In the genomic region with DNA sequence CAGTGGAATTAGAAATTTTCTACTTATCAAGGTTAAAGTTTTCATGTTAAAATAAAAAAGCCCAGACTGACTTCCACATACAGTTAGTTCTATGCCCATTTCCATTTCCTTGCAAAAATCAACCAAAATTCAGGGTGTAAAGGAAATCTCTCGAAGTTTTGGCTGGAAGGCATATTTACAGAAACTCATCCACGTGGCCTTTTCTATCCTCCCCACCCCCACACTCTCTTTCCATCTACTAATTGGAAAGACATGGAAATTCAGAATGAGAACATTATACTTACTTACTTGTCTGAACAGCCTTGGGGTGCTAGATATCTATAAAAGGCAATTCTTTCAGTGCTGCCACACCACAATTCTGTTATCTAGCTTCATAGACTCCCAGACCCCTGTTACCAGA, we compare ENCODE assay signal across 21 mouse cellular contexts.
DNase-seq lines count a peak whose midpoint lies in the region; ATAC-seq lines count a peak whose summit lies in the region.
"Had no signal": no experiment of that assay in that cellular context is flagged by ENCODE, and none has a peak within 500 bp of the region (broad histone marks: within the 10 kb centered on the region; RNA-seq: fewer than 3 reads in every experiment).

No protein-coding gene starts in this region.

- H3K9me3 ChIP-seq in embryonic facial prominence, embryonic 11.5 days (replicated peaks; ENCODE audit: control insufficient read depth, low read length), result no peaks in the 10 kb centered on the region
- H3K9me3 ChIP-seq in embryonic facial prominence, embryonic 10.5 days, result no peaks in the 10 kb centered on the region
- H3K9me3 ChIP-seq in heart, embryonic 13.5 days, result no peaks in the 10 kb centered on the region
- no peaks in the 10 kb centered on the region for H3K9me3 ChIP-seq in lung, embryonic 16.5 days (ENCODE audit: control insufficient read depth, low read length)
- H3K9me3 ChIP-seq: hindbrain, embryonic 15.5 days; intestine, embryonic 15.5 days had no signal

- H3K27me3 ChIP-seq in embryonic facial prominence, embryonic 11.5 days (ENCODE audit: control insufficient read depth, insufficient read depth, low read length), result no peaks in the 10 kb centered on the region
- no peaks in the 10 kb centered on the region for H3K27me3 ChIP-seq in embryonic facial prominence, embryonic 10.5 days (replicated peaks; ENCODE audit: low read depth, poor library complexity, severe bottlenecking)
- H3K27me3 ChIP-seq in heart, embryonic 13.5 days (replicated peaks), result no peaks in the 10 kb centered on the region
- H3K27me3 ChIP-seq in lung, embryonic 16.5 days (ENCODE audit: control insufficient read depth, insufficient read depth, low read depth, low read length), result no peaks in the 10 kb centered on the region
- H3K27me3 ChIP-seq: CH12.LX; hindbrain, embryonic 15.5 days; intestine, embryonic 15.5 days had no signal

- H3K9ac ChIP-seq in embryonic facial prominence, embryonic 11.5 days (replicated peaks; ENCODE audit: low read length), result no peak overlapping the region
- no peak overlapping the region for H3K9ac ChIP-seq in heart, embryonic 13.5 days
- H3K9ac ChIP-seq in lung, embryonic 16.5 days (ENCODE audit: low read length), result peak overlapping the region; percentile 23; the same call in 1 of the 2 replicates
- H3K9ac ChIP-seq: forebrain, postnatal 0 days; hindbrain, embryonic 15.5 days; intestine, embryonic 15.5 days; liver, embryonic 14.5 days had no signal

- no peak overlapping the region for H3K4me2 ChIP-seq in embryonic facial prominence, embryonic 11.5 days (ENCODE audit: low read depth, low read length)
- H3K4me2 ChIP-seq in heart, embryonic 13.5 days, result no peak overlapping the region
- H3K4me2 ChIP-seq in lung, embryonic 16.5 days (ENCODE audit: low read depth, low read length), result no peak overlapping the region
- H3K4me2 ChIP-seq: hindbrain, embryonic 15.5 days; intestine, embryonic 15.5 days had no signal

- H3K27ac ChIP-seq in embryonic facial prominence, embryonic 11.5 days (replicated peaks; ENCODE audit: low read depth, low read length), result no peak overlapping the region
- no peak overlapping the region; the same call in 1 of the 2 replicates for H3K27ac ChIP-seq in embryonic facial prominence, embryonic 10.5 days (replicated peaks)
- H3K27ac ChIP-seq in heart, embryonic 13.5 days (replicated peaks), result peak overlapping the region; percentile 54; the same call in 1 of the 2 replicates
- peak overlapping the region; percentile 47 for H3K27ac ChIP-seq in lung, embryonic 16.5 days (ENCODE audit: low read length)
- H3K27ac ChIP-seq: heart, adult 2 months; hindbrain, embryonic 15.5 days; intestine, embryonic 15.5 days; liver, embryonic 14.5 days had no signal

- ATAC-seq in embryonic facial prominence, embryonic 11.5 days (replicated peaks; ENCODE audit: insufficient number of reproducible peaks, low FRiP score, low TSS enrichment, low read depth), result no peak
- no peak for ATAC-seq in heart, embryonic 13.5 days (ENCODE audit: extremely low read depth, insufficient number of reproducible peaks, low FRiP score, low TSS enrichment)
- ATAC-seq in lung, embryonic 16.5 days (ENCODE audit: low read depth), result no peak
- ATAC-seq in frontal cortex, adult (ENCODE audit: low TSS enrichment), result no peak
- ATAC-seq: forebrain, postnatal 0 days; intestine, embryonic 15.5 days; midbrain, embryonic 16.5 days had no signal

- 32% methylated on average over 2 of the region's 2 CpGs for WGBS in embryonic facial prominence, embryonic 11.5 days
- WGBS in embryonic facial prominence, embryonic 10.5 days, result 41% methylated on average over 2 of the region's 2 CpGs
- WGBS in heart, embryonic 13.5 days, result 43% methylated on average over 2 of the region's 2 CpGs
- WGBS in lung, embryonic 16.5 days, result 34% methylated on average over 2 of the region's 2 CpGs

- H3K4me3 ChIP-seq in embryonic facial prominence, embryonic 11.5 days (ENCODE audit: low read depth, low read length), result no peak overlapping the region
- H3K4me3 ChIP-seq in embryonic facial prominence, embryonic 10.5 days, result no peak overlapping the region
- no peak overlapping the region for H3K4me3 ChIP-seq in heart, embryonic 13.5 days
- no peak overlapping the region for H3K4me3 ChIP-seq in lung, embryonic 16.5 days (ENCODE audit: low read length)
- H3K4me3 ChIP-seq: heart, adult 2 months; hindbrain, embryonic 15.5 days; intestine, embryonic 15.5 days had no signal

- no peaks in the 10 kb centered on the region for H3K36me3 ChIP-seq in embryonic facial prominence, embryonic 11.5 days (replicated peaks; ENCODE audit: control insufficient read depth, insufficient read depth, low read depth, low read length)
- no peaks in the 10 kb centered on the region for H3K36me3 ChIP-seq in embryonic facial prominence, embryonic 10.5 days (replicated peaks)
- H3K36me3 ChIP-seq in heart, embryonic 13.5 days, result no peaks in the 10 kb centered on the region
- H3K36me3 ChIP-seq in lung, embryonic 16.5 days (ENCODE audit: control insufficient read depth, insufficient read depth, low read length), result no peaks in the 10 kb centered on the region
- H3K36me3 ChIP-seq: hindbrain, embryonic 15.5 days; intestine, embryonic 15.5 days had no signal

- DNase-seq in embryonic facial prominence, embryonic 11.5 days (ENCODE audit: low spot score), result peak; percentile 46
- DNase-seq in embryonic facial prominence, embryonic 10.5 days (ENCODE audit: low spot score), result no peak
- no peak for DNase-seq in heart, adult 8-10 months (ENCODE audit: low spot score)
- no peak for DNase-seq in lung, postnatal 10 days
- no peak for DNase-seq in natural killer cell, adult 2 months (ENCODE audit: low spot score in 2 of 2)
- DNase-seq: cerebellum, adult 2 months; forebrain, postnatal 0 days; heart, adult 2 months; heart, postnatal 4 days; kidney, adult 9 months; kidney, postnatal 25 days; right cerebral cortex, postnatal 25 days; thymus, adult 2 months had no signal

- peaks cover 5% of the 10 kb centered on the region for H3K4me1 ChIP-seq in embryonic facial prominence, embryonic 11.5 days (ENCODE audit: control insufficient read depth, insufficient read depth, low read length)
- peaks cover 35% of the 10 kb centered on the region for H3K4me1 ChIP-seq in embryonic facial prominence, embryonic 10.5 days
- peaks cover 32% of the 10 kb centered on the region for H3K4me1 ChIP-seq in heart, embryonic 13.5 days
- 0 out of 2 replicates have a peak, but pooled peaks cover 5% of the 10 kb centered on the region for H3K4me1 ChIP-seq in lung, embryonic 16.5 days (replicated peaks; ENCODE audit: control insufficient read depth, insufficient read depth, low read length)
- H3K4me1 ChIP-seq: intestine, embryonic 15.5 days had no signal

Comparison
In these comparisons a context has a peak if more than half of its experiments do, and no peak if none do; other contexts are left out.
1. H3K27ac ChIP-seq: peak in heart, embryonic 13.5 days (single experiment) and lung, embryonic 16.5 days (single experiment); none in embryonic facial prominence, embryonic 11.5 days (single experiment) and embryonic facial prominence, embryonic 10.5 days (single experiment).